Mouse (Mus musculus) hindbrain, embryonic 16.5 days (tissue): ENCODE data around the gene Lrfn4. TPM values are rescaled to one million over a fixed set of nuclear protein-coding genes. Genes with fewer than 3 reads are reported as not detected.

Experiments
- ATAC-seq: fragments of 200-750 bp; cut with Nextera tagmentation; 2 replicates; pipeline ENCODE4 v1.8.0; 2017; ENCODE audit warnings: moderate TSS enrichment, moderate library complexity
- H3K27ac ChIP-seq: fragments of 300-500 bp; sonication (generic); 2 replicates; pipeline ENCODE4 v1.5.1; 2014; ENCODE audit warnings: low read depth, mild to moderate bottlenecking, control low read depth, low read length, moderate library complexity
- H3K27me3 ChIP-seq: fragments of 300-500 bp; sonication (generic); replicated peaks from 2 replicates; pipeline ENCODE4 v1.6.1; 2014; ENCODE audit warnings: low read length; ENCODE audit not compliant: control insufficient read depth, insufficient read depth
- H3K36me3 ChIP-seq: fragments of 300-500 bp; sonication (generic); 2 replicates; pipeline ENCODE4 v1.6.1; 2014; ENCODE audit warnings: mild to moderate bottlenecking, low read length, moderate library complexity, mixed read lengths; ENCODE audit not compliant: control insufficient read depth, insufficient read depth
- H3K4me1 ChIP-seq: fragments of 300-500 bp; sonication (generic); 2 replicates; pipeline ENCODE4 v1.6.1; 2014; ENCODE audit warnings: low read depth, low read length; ENCODE audit not compliant: control insufficient read depth, insufficient read depth
- H3K4me2 ChIP-seq: fragments of 300-500 bp; sonication (generic); 2 replicates; pipeline ENCODE4 v1.6.1; 2014; ENCODE audit warnings: mild to moderate bottlenecking, low read length, control low read depth, moderate library complexity
- H3K4me3 ChIP-seq: fragments of 300-500 bp; sonication (generic); 2 replicates; pipeline ENCODE4 v1.5.1; 2014; ENCODE audit warnings: mild to moderate bottlenecking, low read length, control low read depth, moderate library complexity
- H3K9ac ChIP-seq: fragments of 300-500 bp; sonication (generic); 2 replicates; pipeline ENCODE4 v1.6.1; 2014; ENCODE audit warnings: low read depth, mild to moderate bottlenecking, control low read depth, low read length, moderate library complexity
- H3K9me3 ChIP-seq: fragments of 300-500 bp; sonication (generic); 2 replicates; pipeline ENCODE4 v1.6.1; 2014; ENCODE audit warnings: mild to moderate bottlenecking, low read length, moderate library complexity; ENCODE audit not compliant: control insufficient read depth
- WGBS: fragments of 180-500 bp; shearing (Covaris S2); extraction: QIAGEN DNeasy Blood & Tissue Kit; methylation state at CpG from one replicate; pipeline ENCODE4 v1.1.7; 2014; 5-methylcytosine and 5-hydroxymethylcytosine counted together
- polyA plus RNA-seq: library from polyadenylated mRNA; unstranded; fragments of >200 nt; fragmentation: Nextera tagmentation; extraction: Ambion mirVana; gene quantifications from 2 replicates; pipeline ENCODE4 v1.2.1, GENCODE M21; 2015

Lrfn4 gene
- polyA plus RNA-seq, 1 experiment from 2014 or later: 8.0 TPM

- ATAC-seq: no peak
- H3K36me3 ChIP-seq: peaks cover 20% of the 10 kb centered on the region
- H3K4me2 ChIP-seq: peak overlapping the region; percentile 89
- H3K4me3 ChIP-seq: peak overlapping the region; percentile 92
- WGBS: 91% methylated on average over 33 of the region's 33 CpGs
- 0 out of 2 replicates have a peak, but pooled peaks cover under 1% of the 10 kb centered on the region for H3K27me3 ChIP-seq
- H3K27ac ChIP-seq: no peak overlapping the region
- H3K9ac ChIP-seq: peak overlapping the region; percentile 98
- peaks cover 32% of the 10 kb centered on the region for H3K4me1 ChIP-seq
- H3K9me3 ChIP-seq: no peaks in the 10 kb centered on the region
These were observed 1.8 kb downstream of the Lrfn4 start for GRCm38 (mm10) chr19:4613464-4614304.

- Histone ChIP-seq H3K9ac (peak overlapping the region; percentile 8; the same call in 1 of the 2 replicates), H3K27me3 (no peaks in the 10 kb centered on the region), H3K36me3 (peaks cover 20% of the 10 kb centered on the region), H3K4me2 (no peak overlapping the region; the same call in 1 of the 2 replicates), H3K4me1 (peaks cover 32% of the 10 kb centered on the region), H3K9me3 (no peaks in the 10 kb centered on the region), H3K27ac (no peak overlapping the region), H3K4me3 (no peak overlapping the region)
- ATAC-seq: no peak
- 93% methylated on average over 19 of the region's 19 CpGs for WGBS
These were observed 3.1 kb downstream of the Lrfn4 start for GRCm38 (mm10) chr19:4612181-4612961.

- H3K9ac ChIP-seq: no peak overlapping the region
- peaks cover 28% of the 10 kb centered on the region for H3K4me1 ChIP-seq
- 56% methylated on average over 4 of the region's 4 CpGs for WGBS
- no peaks in the 10 kb centered on the region for H3K27me3 ChIP-seq
- H3K4me3 ChIP-seq: no peak overlapping the region
- H3K9me3 ChIP-seq: no peaks in the 10 kb centered on the region
- peaks cover 20% of the 10 kb centered on the region for H3K36me3 ChIP-seq
- ATAC-seq: 0 out of 2 replicates have a peak, but pooled peaks have one; percentile 19
- no peak overlapping the region for H3K4me2 ChIP-seq
- H3K27ac ChIP-seq: 0 out of 2 replicates have a peak overlapping the region, but pooled peaks have one; percentile 35
These were observed 5.4 kb downstream of the Lrfn4 start for GRCm38 (mm10) chr19:4610109-4610508.

- WGBS: 92% methylated on average over 4 of the region's 4 CpGs
- H3K4me3 ChIP-seq: no peak overlapping the region
- no peaks in the 10 kb centered on the region for H3K9me3 ChIP-seq
- H3K27me3 ChIP-seq: no peaks in the 10 kb centered on the region
- no peak for ATAC-seq
- no peak overlapping the region for H3K9ac ChIP-seq
- no peak overlapping the region for H3K27ac ChIP-seq
- peaks cover 20% of the 10 kb centered on the region for H3K36me3 ChIP-seq
- no peak overlapping the region for H3K4me2 ChIP-seq
- H3K4me1 ChIP-seq: peaks cover 17% of the 10 kb centered on the region
These were observed 7.0 kb downstream of the Lrfn4 start for GRCm38 (mm10) chr19:4608511-4608910.

- no peaks in the 10 kb centered on the region for H3K27me3 ChIP-seq
- H3K27ac ChIP-seq: no peak overlapping the region
- peaks cover 6% of the 10 kb centered on the region for H3K4me1 ChIP-seq
- no peak for ATAC-seq
- no peak overlapping the region for H3K9ac ChIP-seq
- no peaks in the 10 kb centered on the region for H3K9me3 ChIP-seq
- H3K4me2 ChIP-seq: no peak overlapping the region
- no peak overlapping the region for H3K4me3 ChIP-seq
- peaks cover 11% of the 10 kb centered on the region for H3K36me3 ChIP-seq
- WGBS: 95% methylated on average over 12 of the region's 12 CpGs
These were observed 8.1 kb downstream of the Lrfn4 start for GRCm38 (mm10) chr19:4607406-4607805.

GRCm38 (mm10) chr19:4605654-4606053, 9.8 kb downstream of the Lrfn4 start:
- H3K4me3 ChIP-seq: no peak overlapping the region
- no peak for ATAC-seq
- no peak overlapping the region for H3K27ac ChIP-seq
- H3K9ac ChIP-seq: no peak overlapping the region
- WGBS: 82% methylated on average over 4 of the region's 4 CpGs
- no peaks in the 10 kb centered on the region for H3K9me3 ChIP-seq
- H3K4me1 ChIP-seq: no peaks in the 10 kb centered on the region; the same call in 1 of the 2 replicates
- H3K27me3 ChIP-seq: no peaks in the 10 kb centered on the region
- no peak overlapping the region for H3K4me2 ChIP-seq
- no peaks in the 10 kb centered on the region for H3K36me3 ChIP-seq

GRCm38 (mm10) chr19:4603801-4604723, 11.4 kb downstream of the Lrfn4 start:
- Histone ChIP-seq H3K9me3 (no peaks in the 10 kb centered on the region), H3K9ac (no peak overlapping the region), H3K27me3 (no peaks in the 10 kb centered on the region), H3K36me3 (no peaks in the 10 kb centered on the region), H3K4me2 (no peak overlapping the region), H3K4me1 (no peaks in the 10 kb centered on the region), H3K27ac (no peak overlapping the region), H3K4me3 (no peak overlapping the region)
- 41% methylated on average over 24 of the region's 24 CpGs for WGBS
- no peak for ATAC-seq

- H3K36me3 ChIP-seq: no peaks in the 10 kb centered on the region
- no peak overlapping the region for H3K4me3 ChIP-seq
- H3K4me1 ChIP-seq: no peaks in the 10 kb centered on the region
- WGBS: 86% methylated on average over 20 of the region's 20 CpGs
- H3K9me3 ChIP-seq: no peaks in the 10 kb centered on the region
- H3K9ac ChIP-seq: no peak overlapping the region
- no peak overlapping the region for H3K4me2 ChIP-seq
- no peaks in the 10 kb centered on the region for H3K27me3 ChIP-seq
- no peak for ATAC-seq
- no peak overlapping the region for H3K27ac ChIP-seq
These were observed 13.0 kb downstream of the Lrfn4 start for GRCm38 (mm10) chr19:4602459-4602858.
